Mouse (Mus musculus) MEL (cell line): Measurements from ENCODE around the gene Azgp1. TPM values are rescaled to one million over a fixed set of nuclear protein-coding genes. Genes with fewer than 3 reads are reported as not detected.

Experiments
- DNase-seq: peaks from one replicate; pipeline ENCODE4 v3.0.0; 2011; ENCODE audit warnings: low read depth, low spot score
- H3K27ac ChIP-seq: 2 replicates; pipeline ENCODE4 v1.5.1; 2012; ENCODE audit warnings: low read depth, mild to moderate bottlenecking, control low read depth, low read length, moderate library complexity; ENCODE audit not compliant: control insufficient read depth
- H3K27me3 ChIP-seq, 2 experiments: fragments of 150-350 bp in 1 of 2; sonication (generic) in 1 of 2; 2 replicates each; pipeline ENCODE4 v1.6.1; 2012; ENCODE audit warnings: low read length in 2 of 2, mild to moderate bottlenecking in 2 of 2, improper control_type of control experiment in 1 of 2, moderate library complexity in 1 of 2; ENCODE audit not compliant: insufficient read depth in 2 of 2, control insufficient read depth in 1 of 2
- H3K36me3 ChIP-seq, 2 experiments: 2 replicates each; pipeline ENCODE4 v1.6.1; 2012 to 2014; ENCODE audit warnings: low read length in 2 of 2, improper control_type of control experiment in 1 of 2, inconsistent platforms in 1 of 2, mild to moderate bottlenecking in 1 of 2; ENCODE audit not compliant: insufficient read depth in 2 of 2, control insufficient read depth in 1 of 2
- H3K4me1 ChIP-seq, 2 experiments: fragments of 150-350 bp in 1 of 2; sonication (generic) in 1 of 2; 2 replicates each; pipeline ENCODE4 v1.6.1; 2012; ENCODE audit warnings: low read length in 2 of 2, improper control_type of control experiment in 1 of 2, mild to moderate bottlenecking in 1 of 2; ENCODE audit not compliant: insufficient read depth in 2 of 2, control insufficient read depth in 1 of 2
- H3K4me3 ChIP-seq, 2 experiments: fragments of 150-350 bp in 1 of 2; sonication (generic) in 1 of 2; 2 replicates each; pipeline ENCODE4 v1.5.1; 2012; ENCODE audit warnings: low read depth in 2 of 2, low read length in 2 of 2, mild to moderate bottlenecking in 2 of 2, moderate library complexity in 2 of 2, control low read depth in 1 of 2, improper control_type of control experiment in 1 of 2; ENCODE audit not compliant: control insufficient read depth in 1 of 2, insufficient read depth in 1 of 2
- H3K79me2 ChIP-seq: 2 replicates; pipeline ENCODE4 v1.6.1; 2012; ENCODE audit warnings: mild to moderate bottlenecking, low read length, moderate library complexity; ENCODE audit not compliant: control insufficient read depth, poor library complexity, insufficient read depth
- H3K9ac ChIP-seq: 2 replicates; pipeline ENCODE4 v1.6.1; 2012; ENCODE audit warnings: low read depth, mild to moderate bottlenecking, control low read depth, low read length, moderate library complexity; ENCODE audit not compliant: control insufficient read depth, poor library complexity, severe bottlenecking
- H3K9me3 ChIP-seq: fragments of 150-350 bp; sonication (generic); replicated peaks from 2 replicates; pipeline ENCODE4 v1.6.1; 2012; ENCODE audit warnings: mild to moderate bottlenecking, low read length, improper control_type of control experiment, moderate library complexity; ENCODE audit not compliant: insufficient read depth
- CTCF ChIP-seq, 3 experiments: IDR thresholded peaks in 2 of 3; conservative IDR thresholded peaks in 1 of 3; 2 replicates each; pipeline ENCODE4 v1.5.1; 2011 to 2012; ENCODE audit warnings: low read length in 3 of 3, low read depth in 2 of 3, mild to moderate bottlenecking in 2 of 3, improper control_type of control experiment in 1 of 3, inconsistent platforms in 1 of 3, mixed read lengths in 1 of 3, moderate library complexity in 1 of 3; ENCODE audit not compliant: control insufficient read depth in 1 of 3, insufficient read depth in 1 of 3, poor library complexity in 1 of 3, severe bottlenecking in 1 of 3
- EP300 ChIP-seq, 2 experiments: IDR thresholded peaks; 2 replicates each; pipeline ENCODE4 v1.6.1; 2011; ENCODE audit warnings: improper control_type of control experiment in 2 of 2, low read length in 2 of 2, low read depth in 1 of 2, mild to moderate bottlenecking in 1 of 2
- GABPA ChIP-seq: IDR thresholded peaks from 2 replicates; pipeline ENCODE4 v1.6.1; 2012; ENCODE audit warnings: low read depth, mild to moderate bottlenecking, inconsistent platforms, low read length, improper control_type of control experiment, moderate library complexity
- HCFC1 ChIP-seq: IDR thresholded peaks from 2 replicates; pipeline ENCODE4 v1.6.1; 2012; ENCODE audit warnings: low read depth, mild to moderate bottlenecking, inconsistent platforms, low read length, improper control_type of control experiment, moderate library complexity
- MEF2A ChIP-seq: IDR thresholded peaks from 2 replicates; pipeline ENCODE4 v1.6.1; 2014; ENCODE audit warnings: low read depth, mild to moderate bottlenecking, inconsistent platforms, low read length, improper control_type of control experiment; ENCODE audit not compliant: poor library complexity, insufficient replicate concordance, severe bottlenecking; ENCODE audit errors: extremely low read depth
- POLR2A ChIP-seq, 2 experiments: IDR thresholded peaks; 2 replicates each; pipeline ENCODE4 v1.6.1; 2011 to 2012; ENCODE audit warnings: low read length in 2 of 2, mild to moderate bottlenecking in 2 of 2, control low read depth in 1 of 2, improper control_type of control experiment in 1 of 2, low read depth in 1 of 2, moderate library complexity in 1 of 2; ENCODE audit not compliant: control insufficient read depth in 1 of 2, insufficient read depth in 1 of 2, poor library complexity in 1 of 2
- RAD21 ChIP-seq: IDR thresholded peaks from 2 replicates; pipeline ENCODE4 v1.6.1; 2011; ENCODE audit warnings: mild to moderate bottlenecking, low read depth, low read length, improper control_type of control experiment
- SMC3 ChIP-seq: IDR thresholded peaks from 2 replicates; pipeline ENCODE4 v1.6.1; 2011; ENCODE audit warnings: low read depth, low read length, improper control_type of control experiment
- UBTF ChIP-seq: IDR thresholded peaks from 2 replicates; pipeline ENCODE4 v1.6.1; 2012; ENCODE audit warnings: low read depth, mild to moderate bottlenecking, inconsistent platforms, low read length, improper control_type of control experiment, moderate library complexity, borderline replicate concordance; ENCODE audit not compliant: insufficient read depth
- USF2 ChIP-seq, 2 experiments: IDR thresholded peaks; 2 replicates each; pipeline ENCODE4 v1.6.1; 2011 to 2012; ENCODE audit warnings: improper control_type of control experiment in 2 of 2, low read length in 2 of 2, borderline replicate concordance in 1 of 2, inconsistent platforms in 1 of 2, low read depth in 1 of 2, mild to moderate bottlenecking in 1 of 2; ENCODE audit not compliant: insufficient read depth in 1 of 2
- ZC3H11A ChIP-seq: IDR thresholded peaks from 2 replicates; pipeline ENCODE4 v1.6.1; 2012; ENCODE audit warnings: low read depth, mild to moderate bottlenecking, inconsistent platforms, low read length, improper control_type of control experiment
- ZNF384 ChIP-seq: IDR thresholded peaks from 2 replicates; pipeline ENCODE4 v1.6.1; 2012; ENCODE audit warnings: low read depth, mild to moderate bottlenecking, inconsistent platforms, low read length, improper control_type of control experiment
- polyA plus RNA-seq, 2 experiments: library from polyadenylated mRNA; stranded (reverse) in 1 of 2; unstranded in 1 of 2; fragments of >175 nt in 1 of 2; fragments of >200 nt in 1 of 2; gene quantifications; 2 replicates each; pipeline versions ENCODE4 v1.2.1 to v1.2.4; 2012; ENCODE audit warnings: low replicate concordance in 2 of 2, low read depth in 1 of 2; ENCODE audit not compliant: insufficient read length in 2 of 2, insufficient read depth in 1 of 2, missing spikeins in 1 of 2
- total RNA-seq: library from RNA; depleted of rRNA; stranded (reverse); fragments of 300-350 nt; gene quantifications from 2 replicates; pipeline ENCODE4 v1.2.3, GENCODE M21; 2012

Gene Azgp1
- total and polyA plus RNA-seq, 3 experiments: not detected

GRCm38 (mm10) chr5:137973161-137973560, 8.2 kb upstream of the Azgp1 start:
- no peak overlapping the region for H3K27ac ChIP-seq
- no peaks in the 10 kb centered on the region for H3K36me3 ChIP-seq
- no peaks in the 10 kb centered on the region for H3K79me2 ChIP-seq
- no peaks in the 10 kb centered on the region for H3K9me3 ChIP-seq
- no peaks in the 10 kb centered on the region; a peak in 1 of 4 replicates for H3K27me3 ChIP-seq
- peak; percentile 41 for DNase-seq
- TF ChIP-seq RAD21 (peak; percentile 46), ZNF384 (no peak), SMC3 (peak; percentile 61), MEF2A (no peak), CTCF (IDR thresholded peaks at IDR 0.05 in 2 of 3, conservative IDR thresholded peaks at IDR 0.05 in 1 of 3; ENCODE audit: control insufficient read depth in 1 of 3, insufficient read depth in 1 of 3, low read depth in 2 of 3, low read length in 3 of 3, poor library complexity in 1 of 3, severe bottlenecking in 1 of 3) (peak in 1 of 3 experiments; percentile 54; a peak in 3 of 6 replicates), HCFC1 (no peak), ZC3H11A (peak; percentile 25; the same call in 1 of the 2 replicates), EP300 (IDR thresholded peaks at IDR 0.05; ENCODE audit: low read depth in 1 of 2, low read length in 2 of 2) (no peak)
- no peaks in the 10 kb centered on the region for H3K4me1 ChIP-seq
- no peak overlapping the region for H3K4me3 ChIP-seq
- no peak overlapping the region for H3K9ac ChIP-seq

- peak; percentile 10 for DNase-seq
- H3K27me3 ChIP-seq: no peaks in the 10 kb centered on the region; a peak in 1 of 4 replicates
- H3K79me2 ChIP-seq: no peaks in the 10 kb centered on the region
- no peak overlapping the region for H3K27ac ChIP-seq
- no peak overlapping the region for H3K4me3 ChIP-seq
- TF ChIP-seq UBTF (no peak), CTCF (IDR thresholded peaks at IDR 0.05 in 2 of 3, conservative IDR thresholded peaks at IDR 0.05 in 1 of 3; ENCODE audit: control insufficient read depth in 1 of 3, insufficient read depth in 1 of 3, low read depth in 2 of 3, low read length in 3 of 3, poor library complexity in 1 of 3, severe bottlenecking in 1 of 3) (peak in 2 of 3 experiments; percentile 16 to 45; a peak in 3 of 6 replicates), USF2 (IDR thresholded peaks at IDR 0.05; ENCODE audit: borderline replicate concordance in 1 of 2, insufficient read depth in 1 of 2, low read depth in 1 of 2, low read length in 2 of 2) (no peak), POLR2A (IDR thresholded peaks at IDR 0.05; ENCODE audit: control insufficient read depth in 1 of 2, insufficient read depth in 1 of 2, low read depth in 1 of 2, low read length in 2 of 2, poor library complexity in 1 of 2) (no peak), RAD21 (peak; percentile 39), SMC3 (peak; percentile 43)
- TF ChIP-seq, all 39 proteins: peak for 3
- Histone ChIP-seq H3K9ac (no peak overlapping the region), H3K9me3 (no peaks in the 10 kb centered on the region), H3K36me3 (no peaks in the 10 kb centered on the region), H3K4me1 (no peaks in the 10 kb centered on the region)
These were observed 7.6 kb upstream of the Azgp1 start for GRCm38 (mm10) chr5:137973738-137974137.

DNA sequence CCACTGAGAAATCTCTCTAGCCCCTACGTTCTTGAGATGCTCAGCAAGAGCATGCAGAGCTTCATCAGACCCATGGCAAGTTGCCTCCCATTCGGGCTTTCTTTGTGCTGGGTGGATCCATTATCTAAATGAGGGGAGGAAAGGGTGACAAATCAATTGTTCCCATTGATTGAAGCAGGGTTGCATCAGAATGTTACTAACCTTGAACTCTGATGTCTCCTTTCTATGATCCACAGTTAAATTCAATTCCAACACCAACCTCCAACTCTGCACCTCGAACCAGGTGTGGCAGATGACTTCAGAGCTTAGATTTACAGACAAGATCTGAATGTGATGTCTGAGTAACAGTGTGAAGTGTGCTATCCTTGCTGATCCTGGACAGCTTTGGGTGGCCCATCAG, 6.6 kb upstream of the Azgp1 start:
- H3K9ac ChIP-seq: no peak overlapping the region
- no peaks in the 10 kb centered on the region for H3K36me3 ChIP-seq
- H3K79me2 ChIP-seq: no peaks in the 10 kb centered on the region
- no peaks in the 10 kb centered on the region; a peak in 1 of 4 replicates for H3K27me3 ChIP-seq
- H3K9me3 ChIP-seq: no peaks in the 10 kb centered on the region
- no peak for DNase-seq
- TF ChIP-seq POLR2A (IDR thresholded peaks at IDR 0.05; ENCODE audit: control insufficient read depth in 1 of 2, insufficient read depth in 1 of 2, low read depth in 1 of 2, low read length in 2 of 2, poor library complexity in 1 of 2) (no peak), GABPA (no peak)
- no peaks in the 10 kb centered on the region for H3K4me1 ChIP-seq
- H3K27ac ChIP-seq: no peak overlapping the region
- no peak overlapping the region for H3K4me3 ChIP-seq
